Mouse (Mus musculus): ENCODE results near the gene Mgp. TPM values are rescaled to one million over a fixed set of nuclear protein-coding genes. Genes with fewer than 3 reads are reported as not detected.

Gene Mgp
- polyA plus RNA-seq, 1 experiment from 2014 or later = 274 TPM

GRCm38 (mm10) chr6:136883961-136884360 is 8.3 kb upstream of the Mgp start:
- no peak overlapping the region for H3K4me3 ChIP-seq (ENCODE audit: low read length)

GRCm38 (mm10) chr6:136883431-136883915 is 7.8 kb upstream of the Mgp start:
- Histone ChIP-seq H3K4me1 (ENCODE audit: insufficient read depth, low read length) (peaks cover 19% of the 10 kb centered on the region; the same call in 1 of the 2 replicates), H3K4me2 (replicated peaks; ENCODE audit: low read depth, low read length) (no peak overlapping the region), H3K27me3 (ENCODE audit: insufficient read depth, low read length) (no peaks in the 10 kb centered on the region), H3K9ac (replicated peaks; ENCODE audit: low read length) (no peak overlapping the region), H3K9me3 (ENCODE audit: low read length) (no peaks in the 10 kb centered on the region), H3K27ac (ENCODE audit: low read length) (no peak overlapping the region), H3K36me3 (ENCODE audit: insufficient read depth, low read length) (no peaks in the 10 kb centered on the region), H3K4me3 (ENCODE audit: low read length) (no peak overlapping the region)
- ATAC-seq (ENCODE audit: low FRiP score, low TSS enrichment) = 0 out of 2 replicates have a peak, but pooled peaks have one; percentile 46
- 75% methylated on average over 3 of the region's 3 CpGs for WGBS

More at GRCm38 (mm10) chr6:136883961-136884360, 8.3 kb upstream of the Mgp start:
- Histone ChIP-seq H3K9ac (replicated peaks; ENCODE audit: low read length) (no peak overlapping the region), H3K4me2 (replicated peaks; ENCODE audit: low read depth, low read length) (no peak overlapping the region), H3K9me3 (ENCODE audit: low read length) (no peaks in the 10 kb centered on the region), H3K4me1 (ENCODE audit: insufficient read depth, low read length) (peaks cover 19% of the 10 kb centered on the region; the same call in 1 of the 2 replicates), H3K36me3 (ENCODE audit: insufficient read depth, low read length) (no peaks in the 10 kb centered on the region), H3K27ac (ENCODE audit: low read length) (no peak overlapping the region), H3K27me3 (ENCODE audit: insufficient read depth, low read length) (no peaks in the 10 kb centered on the region)
- ATAC-seq (ENCODE audit: low FRiP score, low TSS enrichment) = no peak
- 92% methylated on average over 6 of the region's 6 CpGs for WGBS

GRCm38 (mm10) chr6:136881678-136882077 is 6.1 kb upstream of the Mgp start:
- no peak for ATAC-seq (ENCODE audit: low FRiP score, low TSS enrichment)
- no peaks in the 10 kb centered on the region for H3K36me3 ChIP-seq (ENCODE audit: insufficient read depth, low read length)
- peaks cover 11% of the 10 kb centered on the region; the same call in 1 of the 2 replicates for H3K4me1 ChIP-seq (ENCODE audit: insufficient read depth, low read length)
- H3K9ac ChIP-seq (replicated peaks; ENCODE audit: low read length) = no peak overlapping the region
- no peak overlapping the region for H3K4me3 ChIP-seq (ENCODE audit: low read length)
- no peak overlapping the region for H3K4me2 ChIP-seq (replicated peaks; ENCODE audit: low read depth, low read length)
- WGBS = 50% methylated on average over 8 of the region's 8 CpGs
- no peaks in the 10 kb centered on the region for H3K27me3 ChIP-seq (ENCODE audit: insufficient read depth, low read length)
- no peaks in the 10 kb centered on the region for H3K9me3 ChIP-seq (ENCODE audit: low read length)
- H3K27ac ChIP-seq (ENCODE audit: low read length) = no peak overlapping the region

- peak overlapping the region; percentile 42 for H3K4me2 ChIP-seq (replicated peaks; ENCODE audit: low read depth, low read length)
- H3K9me3 ChIP-seq (ENCODE audit: low read length) = no peaks in the 10 kb centered on the region
- 0 out of 2 replicates have a peak overlapping the region, but pooled peaks have one; percentile 14 for H3K27ac ChIP-seq (ENCODE audit: low read length)
- H3K4me3 ChIP-seq (ENCODE audit: low read length) = peak overlapping the region; percentile 35
- no peaks in the 10 kb centered on the region for H3K27me3 ChIP-seq (ENCODE audit: insufficient read depth, low read length)
- WGBS = 46% methylated on average over 8 of the region's 8 CpGs
- no peaks in the 10 kb centered on the region for H3K36me3 ChIP-seq (ENCODE audit: insufficient read depth, low read length)
- no peak for ATAC-seq (ENCODE audit: low FRiP score, low TSS enrichment)
- H3K9ac ChIP-seq (replicated peaks; ENCODE audit: low read length) = peak overlapping the region; percentile 33
- peaks cover 13% of the 10 kb centered on the region; the same call in 1 of the 2 replicates for H3K4me1 ChIP-seq (ENCODE audit: insufficient read depth, low read length)
Measured at GRCm38 (mm10) chr6:136874599-136874998, 1.0 kb downstream of the Mgp start.

- Histone ChIP-seq H3K9ac (replicated peaks; ENCODE audit: low read length) (no peak overlapping the region), H3K4me3 (ENCODE audit: low read length) (no peak overlapping the region), H3K4me1 (ENCODE audit: insufficient read depth, low read length) (no peaks in the 10 kb centered on the region), H3K27ac (ENCODE audit: low read length) (no peak overlapping the region), H3K36me3 (ENCODE audit: insufficient read depth, low read length) (no peaks in the 10 kb centered on the region), H3K9me3 (ENCODE audit: low read length) (no peaks in the 10 kb centered on the region), H3K4me2 (replicated peaks; ENCODE audit: low read depth, low read length) (no peak overlapping the region), H3K27me3 (ENCODE audit: insufficient read depth, low read length) (no peaks in the 10 kb centered on the region)
- ATAC-seq (ENCODE audit: low FRiP score, low TSS enrichment) = no peak
- WGBS = 73% methylated on average over 5 of the region's 5 CpGs
Measured at GRCm38 (mm10) chr6:136868921-136869320, 6.7 kb downstream of the Mgp start.

GRCm38 (mm10) chr6:136866150-136866549 is 9.5 kb downstream of the Mgp start:
- no peak overlapping the region for H3K9ac ChIP-seq (replicated peaks; ENCODE audit: low read length)
- H3K27me3 ChIP-seq (ENCODE audit: insufficient read depth, low read length) = no peaks in the 10 kb centered on the region
- H3K9me3 ChIP-seq (ENCODE audit: low read length) = no peaks in the 10 kb centered on the region
- H3K4me1 ChIP-seq (ENCODE audit: insufficient read depth, low read length) = no peaks in the 10 kb centered on the region
- H3K27ac ChIP-seq (ENCODE audit: low read length) = no peak overlapping the region
- H3K4me3 ChIP-seq (ENCODE audit: low read length) = no peak overlapping the region
- no peaks in the 10 kb centered on the region for H3K36me3 ChIP-seq (ENCODE audit: insufficient read depth, low read length)
- WGBS = 72% methylated on average over 4 of the region's 4 CpGs
- ATAC-seq (ENCODE audit: low FRiP score, low TSS enrichment) = no peak
- H3K4me2 ChIP-seq (replicated peaks; ENCODE audit: low read depth, low read length) = no peak overlapping the region

GRCm38 (mm10) chr6:136865360-136865759 is 10.3 kb downstream of the Mgp start:
- no peak overlapping the region for H3K4me2 ChIP-seq (replicated peaks; ENCODE audit: low read depth, low read length)
- no peak overlapping the region for H3K27ac ChIP-seq (ENCODE audit: low read length)
- H3K9ac ChIP-seq (replicated peaks; ENCODE audit: low read length) = no peak overlapping the region
- H3K4me3 ChIP-seq (ENCODE audit: low read length) = no peak overlapping the region
- H3K36me3 ChIP-seq (ENCODE audit: insufficient read depth, low read length) = no peaks in the 10 kb centered on the region
- no peaks in the 10 kb centered on the region for H3K27me3 ChIP-seq (ENCODE audit: insufficient read depth, low read length)
- no peak for ATAC-seq (ENCODE audit: low FRiP score, low TSS enrichment)
- WGBS = 93% methylated on average over 5 of the region's 5 CpGs
- H3K4me1 ChIP-seq (ENCODE audit: insufficient read depth, low read length) = no peaks in the 10 kb centered on the region
- H3K9me3 ChIP-seq (ENCODE audit: low read length) = no peaks in the 10 kb centered on the region

GRCm38 (mm10) chr6:136861020-136861419 is 14.6 kb downstream of the Mgp start:
- Histone ChIP-seq H3K4me3 (ENCODE audit: low read length) (no peak overlapping the region), H3K4me1 (ENCODE audit: insufficient read depth, low read length) (peaks cover 21% of the 10 kb centered on the region), H3K36me3 (ENCODE audit: insufficient read depth, low read length) (no peaks in the 10 kb centered on the region), H3K27me3 (ENCODE audit: insufficient read depth, low read length) (no peaks in the 10 kb centered on the region), H3K9ac (replicated peaks; ENCODE audit: low read length) (no peak overlapping the region), H3K9me3 (ENCODE audit: low read length) (no peaks in the 10 kb centered on the region), H3K4me2 (replicated peaks; ENCODE audit: low read depth, low read length) (no peak overlapping the region), H3K27ac (ENCODE audit: low read length) (no peak overlapping the region)
- 39% methylated on average over 9 of the region's 9 CpGs for WGBS
- ATAC-seq (ENCODE audit: low FRiP score, low TSS enrichment) = peak; percentile 40; the same call in 1 of the 2 replicates

- Histone ChIP-seq H3K4me1 (ENCODE audit: insufficient read depth, low read length) (peaks cover 27% of the 10 kb centered on the region), H3K4me2 (replicated peaks; ENCODE audit: low read depth, low read length) (no peak overlapping the region), H3K9me3 (ENCODE audit: low read length) (no peaks in the 10 kb centered on the region), H3K4me3 (ENCODE audit: low read length) (no peak overlapping the region), H3K9ac (replicated peaks; ENCODE audit: low read length) (no peak overlapping the region), H3K27ac (ENCODE audit: low read length) (peak overlapping the region; percentile 65), H3K36me3 (ENCODE audit: insufficient read depth, low read length) (no peaks in the 10 kb centered on the region), H3K27me3 (ENCODE audit: insufficient read depth, low read length) (no peaks in the 10 kb centered on the region)
- WGBS = 63% methylated on average over 8 of the region's 8 CpGs
- ATAC-seq (ENCODE audit: low FRiP score, low TSS enrichment) = no peak
Measured at GRCm38 (mm10) chr6:136858420-136858819, 17.2 kb downstream of the Mgp start.

- Histone ChIP-seq H3K4me2 (replicated peaks; ENCODE audit: low read depth, low read length) (peak overlapping the region; percentile 41), H3K9me3 (ENCODE audit: low read length) (no peaks in the 10 kb centered on the region), H3K4me3 (ENCODE audit: low read length) (no peak overlapping the region), H3K9ac (replicated peaks; ENCODE audit: low read length) (peak overlapping the region; percentile 50; the same call in 1 of the 2 replicates), H3K27me3 (ENCODE audit: insufficient read depth, low read length) (no peaks in the 10 kb centered on the region), H3K27ac (ENCODE audit: low read length) (peak overlapping the region; percentile 93), H3K4me1 (ENCODE audit: insufficient read depth, low read length) (peaks cover 29% of the 10 kb centered on the region), H3K36me3 (ENCODE audit: insufficient read depth, low read length) (no peaks in the 10 kb centered on the region)
- WGBS = 29% methylated on average over 11 of the region's 11 CpGs
- 0 out of 2 replicates have a peak, but pooled peaks have one; percentile 43 for ATAC-seq (ENCODE audit: low FRiP score, low TSS enrichment)
Measured at GRCm38 (mm10) chr6:136857873-136858260, 17.8 kb downstream of the Mgp start.
